Mouse (Mus musculus): ENCODE results near the gene Mgst3. TPM values are rescaled to one million over a fixed set of nuclear protein-coding genes. Genes with fewer than 3 reads are reported as not detected.

Gene Mgst3
- total and polyA plus RNA-seq, 3 experiments: 10.9 to 34.4 (median 22.7) TPM

DNA sequence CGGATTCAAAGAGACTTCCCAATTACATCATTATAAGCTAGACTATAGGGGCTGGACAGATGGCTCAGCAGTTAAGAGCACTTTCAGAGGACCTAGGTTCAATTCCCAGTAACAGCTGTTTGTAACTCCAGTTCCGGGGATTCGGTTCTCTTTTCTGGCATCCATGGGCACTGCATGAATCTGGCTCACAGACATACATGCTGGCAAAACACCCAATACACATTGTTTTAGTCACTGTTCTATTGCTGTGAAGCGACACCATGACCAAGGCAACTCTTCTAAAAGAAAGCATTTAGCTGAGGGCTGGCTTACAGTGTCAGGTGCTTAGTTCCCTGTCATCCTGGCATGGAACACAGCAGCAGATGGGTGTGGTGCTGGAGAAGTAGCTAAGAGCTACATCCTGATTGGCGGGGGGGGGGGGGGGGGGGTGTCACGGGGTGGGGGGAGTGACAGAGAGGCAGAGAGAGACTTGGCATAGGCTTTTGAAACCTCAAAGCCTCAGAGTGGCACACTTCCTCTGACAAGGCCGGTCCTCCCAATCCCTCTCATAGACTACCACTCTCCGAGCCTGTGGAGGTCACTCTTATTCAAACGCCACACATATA lies 54.4 kb downstream of the Mgst3 start:
- no peak for ATAC-seq (ENCODE audit: extremely low read depth, insufficient number of reproducible peaks, low FRiP score, poor library complexity, severe bottlenecking)
- H3K4me1 ChIP-seq (ENCODE audit: insufficient read depth, low read depth, low read length): peaks cover 10% of the 10 kb centered on the region; the same call in 1 of the 2 replicates
- peaks cover 15% of the 10 kb centered on the region for H3K36me3 ChIP-seq (replicated peaks)
- DNase-seq (ENCODE audit: low spot score): no peak
- H3K4me3 ChIP-seq (ENCODE audit: low read depth, low read length): no peak overlapping the region
- H3K27me3 ChIP-seq (ENCODE audit: insufficient read depth, low read length): peaks cover 6% of the 10 kb centered on the region; the same call in 1 of the 2 replicates
- TF ChIP-seq GATA1 (IDR thresholded peaks at IDR 0.05; ENCODE audit: borderline replicate concordance, low read length) (no peak), POLR2AphosphoS5 (IDR thresholded peaks at IDR 0.05; ENCODE audit: insufficient replicate concordance, low read depth, low read length) (no peak), TAL1 (conservative IDR thresholded peaks at IDR 0.05; ENCODE audit: low read depth, low read length) (no peak), GATA2 (IDR thresholded peaks at IDR 0.05; ENCODE audit: borderline replicate concordance, low read depth, low read length) (no peak), CTCF (IDR thresholded peaks at IDR 0.05; ENCODE audit: low read depth, low read length) (no peak)
- H3K9me3 ChIP-seq (replicated peaks): no peaks in the 10 kb centered on the region

DNA sequence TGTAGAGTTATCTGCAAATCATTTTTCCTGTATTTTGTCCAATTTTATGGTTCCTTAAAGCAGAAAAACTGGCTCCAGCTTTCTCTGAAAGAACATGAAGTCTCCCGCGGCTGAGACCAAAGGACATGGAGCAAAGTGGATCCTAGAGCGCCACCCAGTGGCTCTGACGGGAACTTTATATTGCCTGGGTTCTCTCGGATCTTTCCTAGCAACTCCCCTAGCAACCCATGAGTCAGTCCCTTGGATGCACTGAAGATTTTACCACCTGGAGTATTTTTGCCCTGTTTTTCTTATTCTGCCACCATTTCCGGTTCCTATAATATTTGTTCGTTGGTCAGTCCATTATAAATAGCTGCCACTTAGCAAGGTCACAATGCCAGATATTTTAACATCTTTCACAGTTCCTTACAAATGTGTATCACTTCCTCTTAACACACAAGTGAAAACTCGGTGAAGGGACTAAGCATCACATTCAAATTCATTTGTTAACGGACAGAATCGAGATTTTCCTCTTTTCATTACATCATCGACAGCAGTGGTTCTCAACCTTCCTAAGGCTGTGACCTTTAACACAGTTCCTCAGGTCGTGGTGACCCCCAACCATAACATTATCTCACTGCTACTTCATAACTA lies 56.1 kb downstream of the Mgst3 start:
- peak; percentile 76 for ATAC-seq (ENCODE audit: extremely low read depth, insufficient number of reproducible peaks, low FRiP score, poor library complexity, severe bottlenecking)
- peaks cover 27% of the 10 kb centered on the region for H3K36me3 ChIP-seq (replicated peaks)
- H3K4me3 ChIP-seq (ENCODE audit: low read depth, low read length): no peak overlapping the region
- no peak for TF ChIP-seq GATA2 (IDR thresholded peaks at IDR 0.05; ENCODE audit: borderline replicate concordance, low read depth, low read length)
- no peak for TF ChIP-seq POLR2AphosphoS5 (IDR thresholded peaks at IDR 0.05; ENCODE audit: insufficient replicate concordance, low read depth, low read length)
- TF ChIP-seq TAL1 (conservative IDR thresholded peaks at IDR 0.05; ENCODE audit: low read depth, low read length): no peak
- no peak for TF ChIP-seq GATA1 (IDR thresholded peaks at IDR 0.05; ENCODE audit: borderline replicate concordance, low read length)
- TF ChIP-seq CTCF (IDR thresholded peaks at IDR 0.05; ENCODE audit: low read depth, low read length): peak; percentile 60
- no peaks in the 10 kb centered on the region for H3K9me3 ChIP-seq (replicated peaks)
- peak; percentile 70 for DNase-seq (ENCODE audit: low spot score)
- peaks cover 10% of the 10 kb centered on the region; the same call in 1 of the 2 replicates for H3K4me1 ChIP-seq (ENCODE audit: insufficient read depth, low read depth, low read length)
- H3K27me3 ChIP-seq (ENCODE audit: insufficient read depth, low read length): peaks cover 6% of the 10 kb centered on the region; the same call in 1 of the 2 replicates

DNA sequence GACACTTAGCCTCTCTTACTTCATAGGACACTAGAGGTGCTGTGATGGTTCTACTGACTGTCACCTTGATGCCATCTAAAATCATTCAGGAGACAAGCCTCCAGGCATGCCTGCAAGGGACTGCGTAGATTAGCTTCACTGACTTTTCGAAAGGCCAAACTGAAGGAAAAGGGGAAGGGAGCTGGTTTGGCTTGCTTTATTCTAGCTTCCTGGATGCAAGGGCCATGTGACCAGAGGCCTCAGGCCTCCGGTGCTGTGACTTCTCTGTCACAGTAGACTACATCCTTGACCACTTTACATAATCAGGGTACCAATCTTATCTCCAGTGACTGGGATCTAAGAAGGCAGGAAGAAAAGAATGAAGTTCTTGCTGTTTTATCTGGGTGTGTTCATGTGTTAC lies 57.2 kb downstream of the Mgst3 start:
- no peaks in the 10 kb centered on the region for H3K9me3 ChIP-seq (replicated peaks)
- peaks cover 10% of the 10 kb centered on the region; the same call in 1 of the 2 replicates for H3K4me1 ChIP-seq (ENCODE audit: insufficient read depth, low read depth, low read length)
- ATAC-seq (ENCODE audit: extremely low read depth, insufficient number of reproducible peaks, low FRiP score, poor library complexity, severe bottlenecking) (no peak), DNase-seq (ENCODE audit: low spot score) (no peak)
- TF ChIP-seq POLR2AphosphoS5 (IDR thresholded peaks at IDR 0.05; ENCODE audit: insufficient replicate concordance, low read depth, low read length): no peak
- TF ChIP-seq GATA1 (IDR thresholded peaks at IDR 0.05; ENCODE audit: borderline replicate concordance, low read length): no peak
- no peak overlapping the region for H3K4me3 ChIP-seq (ENCODE audit: low read depth, low read length)
- peaks cover 39% of the 10 kb centered on the region for H3K36me3 ChIP-seq (replicated peaks)
- H3K27me3 ChIP-seq (ENCODE audit: insufficient read depth, low read length): peaks cover 5% of the 10 kb centered on the region; the same call in 1 of the 2 replicates

GRCm38 (mm10) chr1:167331106-167331505 lies 62.5 kb downstream of the Mgst3 start:
- ATAC-seq (ENCODE audit: extremely low read depth, insufficient number of reproducible peaks, low FRiP score, poor library complexity, severe bottlenecking): no peak
- H3K36me3 ChIP-seq (replicated peaks): peaks cover 84% of the 10 kb centered on the region
- no peak for DNase-seq (ENCODE audit: low spot score)
- H3K4me3 ChIP-seq (ENCODE audit: low read depth, low read length): no peak overlapping the region
- TF ChIP-seq POLR2AphosphoS5 (IDR thresholded peaks at IDR 0.05; ENCODE audit: insufficient replicate concordance, low read depth, low read length) (no peak), GATA2 (IDR thresholded peaks at IDR 0.05; ENCODE audit: borderline replicate concordance, low read depth, low read length) (no peak), TAL1 (conservative IDR thresholded peaks at IDR 0.05; ENCODE audit: low read depth, low read length) (no peak), CTCF (IDR thresholded peaks at IDR 0.05; ENCODE audit: low read depth, low read length) (no peak), GATA1 (IDR thresholded peaks at IDR 0.05; ENCODE audit: borderline replicate concordance, low read length) (no peak)
- no peaks in the 10 kb centered on the region for H3K27me3 ChIP-seq (ENCODE audit: insufficient read depth, low read length)
- H3K9me3 ChIP-seq (replicated peaks): no peaks in the 10 kb centered on the region
- H3K4me1 ChIP-seq (ENCODE audit: insufficient read depth, low read depth, low read length): no peaks in the 10 kb centered on the region

DNA sequence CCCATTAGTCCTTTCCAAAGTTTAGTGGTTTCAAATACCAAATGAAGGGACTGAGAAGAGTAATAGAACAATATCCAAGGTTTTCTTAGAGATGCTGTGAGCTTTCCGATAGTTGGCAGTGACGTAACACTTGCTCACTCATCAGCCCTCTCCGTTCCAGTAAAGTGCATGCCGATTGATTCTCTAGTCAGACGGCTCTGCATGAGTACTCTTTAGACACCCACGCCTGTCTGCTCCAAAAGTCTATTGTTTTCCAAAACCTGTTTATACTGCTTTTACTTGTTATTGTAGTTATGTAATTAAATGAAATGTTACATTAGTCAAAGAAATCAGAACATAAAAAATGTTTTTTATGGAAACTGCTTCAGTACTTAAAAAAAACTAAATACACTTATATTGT lies 64.9 kb downstream of the Mgst3 start:
- no peaks in the 10 kb centered on the region for H3K9me3 ChIP-seq (replicated peaks)
- peaks cover 88% of the 10 kb centered on the region for H3K36me3 ChIP-seq (replicated peaks)
- H3K4me3 ChIP-seq (ENCODE audit: low read depth, low read length): no peak overlapping the region
- H3K4me1 ChIP-seq (ENCODE audit: insufficient read depth, low read depth, low read length): no peaks in the 10 kb centered on the region
- no peaks in the 10 kb centered on the region for H3K27me3 ChIP-seq (ENCODE audit: insufficient read depth, low read length)
- no peak for ATAC-seq (ENCODE audit: extremely low read depth, insufficient number of reproducible peaks, low FRiP score, poor library complexity, severe bottlenecking)
- no peak for DNase-seq (ENCODE audit: low spot score)
- TF ChIP-seq GATA2 (IDR thresholded peaks at IDR 0.05; ENCODE audit: borderline replicate concordance, low read depth, low read length) (no peak), CTCF (IDR thresholded peaks at IDR 0.05; ENCODE audit: low read depth, low read length) (no peak), TAL1 (conservative IDR thresholded peaks at IDR 0.05; ENCODE audit: low read depth, low read length) (no peak), POLR2AphosphoS5 (IDR thresholded peaks at IDR 0.05; ENCODE audit: insufficient replicate concordance, low read depth, low read length) (no peak), GATA1 (IDR thresholded peaks at IDR 0.05; ENCODE audit: borderline replicate concordance, low read length) (no peak)

Other genes with a start within 250 kb of the Mgst3 start
- 465 and 522 TPM in 2 replicates for gene Uck2, start 108.5 kb downstream of the Mgst3 start, total RNA-seq (2014; fragmentation: Nextera tagmentation)
- 182 and 249 TPM in 2 replicates for gene Uck2, start 108.5 kb downstream of the Mgst3 start, total RNA-seq (2017)
- gene Uck2, start 108.5 kb downstream of the Mgst3 start, polyA plus RNA-seq (2012): 555 and 575 TPM in 2 replicates
- gene Tmco1, start 85.5 kb downstream of the Mgst3 start, total RNA-seq (2014; fragmentation: Nextera tagmentation): 66.0 and 68.2 TPM in 2 replicates
- 104 and 121 TPM in 2 replicates for gene Tmco1, start 85.5 kb downstream of the Mgst3 start, total RNA-seq (2017)
- gene Tmco1, start 85.5 kb downstream of the Mgst3 start, polyA plus RNA-seq (2012): 10.8 and 12.8 TPM in 2 replicates
- 36.0 and 38.2 TPM in 2 replicates for gene Aldh9a1, start 43.9 kb downstream of the Mgst3 start, total RNA-seq (2014; fragmentation: Nextera tagmentation)
- gene Aldh9a1, start 43.9 kb downstream of the Mgst3 start, total RNA-seq (2017): 21.2 and 26.4 TPM in 2 replicates
- 40.0 and 46.2 TPM in 2 replicates for gene Aldh9a1, start 43.9 kb downstream of the Mgst3 start, polyA plus RNA-seq (2012)
- not detected in 2 replicates for gene Lrrc52, start 72.9 kb upstream of the Mgst3 start, total RNA-seq (2014; fragmentation: Nextera tagmentation)
- gene Lrrc52, start 72.9 kb upstream of the Mgst3 start, total RNA-seq (2017): 0.27 TPM in 1 of 2 replicates, not detected in the other
- gene Lrrc52, start 72.9 kb upstream of the Mgst3 start, polyA plus RNA-seq (2012): not detected in 2 replicates
- gene Rxrg, start 204.5 kb upstream of the Mgst3 start, total RNA-seq (2014; fragmentation: Nextera tagmentation): not detected in 2 replicates
- gene Rxrg, start 204.5 kb upstream of the Mgst3 start, total RNA-seq (2017): 0.11 TPM in 1 of 2 replicates, not detected in the other
- not detected in 2 replicates for gene Rxrg, start 204.5 kb upstream of the Mgst3 start, polyA plus RNA-seq (2012)

Measured in G1E (cell line).